Mouse (Mus musculus) hindbrain, embryonic 14.5 days (tissue): Measurements from ENCODE around the gene Gpc5. TPM values are rescaled to one million over a fixed set of nuclear protein-coding genes. Genes with fewer than 3 reads are reported as not detected.
A peak's percentile ranks its signal among the peaks of the same experiment; 100 is the strongest.

ENCODE experiments used
- ATAC-seq: fragments of 200-750 bp; cut with Nextera tagmentation; 2 replicates; pipeline ENCODE4 v1.8.0; 2017; ENCODE audit warnings: moderate number of reproducible peaks, mild to moderate bottlenecking, moderate TSS enrichment, moderate library complexity; ENCODE audit not compliant: low FRiP score
- DNase-seq: peaks from one replicate; pipeline ENCODE4 v3.0.0-alpha.2; 2015; ENCODE audit warnings: low spot score
- H3K27ac ChIP-seq: fragments of 300-500 bp; sonication (generic); 2 replicates; pipeline ENCODE4 v1.5.1; 2014; ENCODE audit warnings: mild to moderate bottlenecking, moderate library complexity
- H3K27me3 ChIP-seq: fragments of 300-500 bp; sonication (generic); 2 replicates; pipeline ENCODE4 v1.6.1; 2014; ENCODE audit warnings: mild to moderate bottlenecking, low read length, mixed read lengths; ENCODE audit not compliant: control insufficient read depth, insufficient read depth
- H3K36me3 ChIP-seq: fragments of 300-500 bp; sonication (generic); replicated peaks from 2 replicates; pipeline ENCODE4 v1.6.1; 2014; ENCODE audit not compliant: control insufficient read depth, insufficient read depth
- H3K4me1 ChIP-seq: fragments of 300-500 bp; sonication (generic); replicated peaks from 2 replicates; pipeline ENCODE4 v1.6.1; 2014; ENCODE audit warnings: antibody characterized with exemption, low read length, mixed read lengths; ENCODE audit not compliant: control insufficient read depth, insufficient read depth
- H3K4me2 ChIP-seq: fragments of 300-500 bp; sonication (generic); replicated peaks from 2 replicates; pipeline ENCODE4 v1.6.1; 2014; ENCODE audit warnings: mild to moderate bottlenecking, moderate library complexity
- H3K4me3 ChIP-seq: fragments of 300-500 bp; sonication (generic); replicated peaks from 2 replicates; pipeline ENCODE4 v1.5.1; 2014; ENCODE audit warnings: mild to moderate bottlenecking, low read length
- H3K9ac ChIP-seq: fragments of 300-500 bp; sonication (generic); 2 replicates; pipeline ENCODE4 v1.6.1; 2014
- H3K9me3 ChIP-seq: fragments of 300-500 bp; sonication (generic); 2 replicates; pipeline ENCODE4 v1.6.1; 2016; ENCODE audit warnings: low read length; ENCODE audit not compliant: control insufficient read depth
- WGBS: fragments of 180-500 bp; shearing (Covaris S2); extraction: QIAGEN DNeasy Blood & Tissue Kit; methylation state at CpG from one replicate; pipeline ENCODE4 v1.1.7; 2014; 5-methylcytosine and 5-hydroxymethylcytosine counted together
- polyA plus RNA-seq: library from polyadenylated mRNA; unstranded; fragments of >200 nt; fragmentation: Nextera tagmentation; extraction: Ambion mirVana; gene quantifications from 2 replicates; pipeline ENCODE4 v1.2.1, GENCODE M21; 2014

The Gpc5 gene
- polyA plus RNA-seq, 1 experiment from 2014 or later = 11.9 TPM

DNA sequence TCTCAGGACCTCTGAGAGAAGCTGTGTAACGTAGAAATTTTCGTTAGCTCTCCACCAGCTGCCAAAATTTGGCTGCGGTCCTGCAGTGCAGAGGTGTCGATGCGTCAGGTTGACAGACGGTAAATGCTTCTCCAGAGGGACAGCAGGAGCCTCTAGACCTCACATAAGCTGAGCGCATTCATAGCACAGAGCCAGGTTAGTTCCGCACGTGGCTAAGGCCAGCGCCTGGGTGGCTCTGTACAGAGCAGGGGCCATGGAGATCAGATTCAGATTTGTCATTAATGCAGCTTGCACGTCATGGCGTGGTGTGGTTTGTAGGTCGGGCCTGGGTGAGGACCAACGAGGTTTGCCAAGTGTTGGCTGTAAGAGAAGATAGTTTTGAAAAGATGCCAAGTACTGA, 385.3 kb downstream of the Gpc5 start:
- no peak overlapping the region for H3K4me2 ChIP-seq
- H3K9ac ChIP-seq = no peak overlapping the region
- no peak for DNase-seq
- 0 out of 2 replicates have a peak, but pooled peaks have one; percentile 24 for ATAC-seq
- WGBS = 59% methylated on average over 14 of the region's 14 CpGs
- no peaks in the 10 kb centered on the region for H3K4me1 ChIP-seq
- H3K9me3 ChIP-seq = no peaks in the 10 kb centered on the region
- H3K27ac ChIP-seq = no peak overlapping the region
- no peaks in the 10 kb centered on the region for H3K27me3 ChIP-seq
- no peaks in the 10 kb centered on the region for H3K36me3 ChIP-seq
- H3K4me3 ChIP-seq = no peak overlapping the region

GRCm38 (mm10) chr14:115485090-115485489, 393.1 kb downstream of the Gpc5 start:
- Histone ChIP-seq H3K4me3 (no peak overlapping the region), H3K9me3 (no peaks in the 10 kb centered on the region), H3K27me3 (no peaks in the 10 kb centered on the region), H3K4me2 (no peak overlapping the region), H3K27ac (no peak overlapping the region), H3K9ac (no peak overlapping the region), H3K4me1 (no peaks in the 10 kb centered on the region), H3K36me3 (no peaks in the 10 kb centered on the region)
- peak; percentile 76 for DNase-seq
- ATAC-seq = no peak

- Histone ChIP-seq H3K27me3 (no peaks in the 10 kb centered on the region), H3K27ac (no peak overlapping the region), H3K9me3 (no peaks in the 10 kb centered on the region), H3K4me1 (no peaks in the 10 kb centered on the region), H3K4me3 (no peak overlapping the region), H3K4me2 (no peak overlapping the region), H3K9ac (no peak overlapping the region), H3K36me3 (no peaks in the 10 kb centered on the region)
- DNase-seq (no peak), ATAC-seq (no peak)
- WGBS = 23% methylated on average over 6 of the region's 6 CpGs
These were observed 408.8 kb downstream of the Gpc5 start for GRCm38 (mm10) chr14:115500794-115501193.

DNA sequence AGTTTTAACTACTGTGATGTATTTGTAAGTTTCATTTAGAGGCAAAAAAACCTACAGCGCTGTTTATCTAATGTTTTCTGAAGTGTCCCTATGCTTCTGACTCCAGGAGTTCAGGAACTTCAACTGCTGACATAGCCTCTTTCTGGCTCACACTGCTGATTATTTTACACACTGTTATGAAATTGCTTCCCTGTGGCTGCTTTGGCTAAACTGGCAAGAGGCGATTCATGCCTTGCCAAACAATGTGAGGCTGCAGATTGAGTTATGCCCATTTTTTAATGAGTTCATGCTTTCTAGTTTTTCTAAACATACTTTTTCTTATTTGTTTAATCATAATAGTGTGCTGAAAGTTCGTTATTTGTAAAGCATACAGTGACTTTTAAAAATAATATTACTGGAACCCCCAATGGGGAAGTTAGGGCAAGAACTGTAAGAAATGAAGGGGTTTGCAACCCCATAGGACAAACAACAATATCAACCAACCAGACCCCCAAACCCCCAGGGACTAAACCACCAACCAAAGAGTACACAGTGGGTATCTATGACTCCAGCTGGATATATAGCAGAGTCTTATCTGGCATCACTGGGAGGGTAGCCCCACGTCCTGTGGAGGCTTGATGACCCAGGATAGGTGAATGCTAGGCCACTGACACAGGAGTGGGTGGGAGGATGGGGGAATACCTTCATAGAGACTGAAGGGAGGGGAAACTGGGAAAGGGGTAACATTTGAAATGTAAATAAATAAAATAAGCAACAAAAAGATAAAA, 454.7 kb downstream of the Gpc5 start:
- H3K27me3 ChIP-seq = no peaks in the 10 kb centered on the region
- H3K4me1 ChIP-seq = no peaks in the 10 kb centered on the region
- H3K4me2 ChIP-seq = no peak overlapping the region
- WGBS = 77% methylated on average over 4 of the region's 4 CpGs
- no peaks in the 10 kb centered on the region for H3K36me3 ChIP-seq
- ATAC-seq (no peak), DNase-seq (no peak)
- no peak overlapping the region for H3K4me3 ChIP-seq
- no peak overlapping the region for H3K27ac ChIP-seq
- no peak overlapping the region for H3K9ac ChIP-seq
- H3K9me3 ChIP-seq = no peaks in the 10 kb centered on the region

GRCm38 (mm10) chr14:115551996-115552395, 460.0 kb downstream of the Gpc5 start:
- no peak overlapping the region for H3K27ac ChIP-seq
- H3K9me3 ChIP-seq = no peaks in the 10 kb centered on the region
- no peaks in the 10 kb centered on the region for H3K27me3 ChIP-seq
- no peaks in the 10 kb centered on the region for H3K4me1 ChIP-seq
- ATAC-seq (no peak), DNase-seq (no peak)
- H3K36me3 ChIP-seq = no peaks in the 10 kb centered on the region
- H3K4me2 ChIP-seq = no peak overlapping the region
- H3K9ac ChIP-seq = no peak overlapping the region
- H3K4me3 ChIP-seq = no peak overlapping the region
- WGBS = 54% methylated on average over 4 of the region's 4 CpGs

DNA sequence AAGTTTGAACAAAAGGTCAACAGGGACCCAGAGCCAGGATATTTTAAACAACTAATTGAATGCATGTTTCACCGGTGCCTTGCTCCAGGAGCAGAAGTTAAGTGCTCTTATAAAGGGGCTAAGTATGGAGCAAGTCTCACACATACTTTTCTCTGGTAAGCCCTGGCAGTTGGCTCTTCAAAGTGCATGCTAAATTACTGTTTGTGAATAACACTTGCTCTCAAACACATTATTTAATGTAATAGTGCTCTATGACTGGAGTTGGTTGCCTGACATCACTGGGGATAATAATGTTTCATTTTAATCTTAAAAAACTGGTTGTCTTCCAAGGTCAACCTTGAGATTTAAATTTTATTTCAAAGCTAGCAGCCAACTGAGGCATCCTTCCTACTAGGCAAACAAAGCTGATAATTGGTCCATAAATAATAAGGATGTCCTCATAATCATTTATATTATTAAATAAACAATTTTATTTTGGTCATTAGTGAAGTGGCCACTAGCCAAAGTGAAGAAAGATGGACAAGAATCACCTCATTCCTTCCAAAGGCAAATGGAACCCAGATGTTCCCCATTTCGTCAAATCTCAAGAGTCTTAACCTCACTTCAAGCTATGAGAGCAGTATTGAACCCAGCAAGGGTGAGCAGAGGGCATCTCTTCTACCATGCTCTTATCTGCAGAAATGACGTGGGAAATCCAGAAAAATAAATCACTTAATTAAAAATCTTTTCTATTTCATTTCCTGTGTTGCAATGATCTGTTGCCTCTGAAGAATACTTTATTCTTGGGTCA, 488.6 kb downstream of the Gpc5 start:
- ATAC-seq (no peak), DNase-seq (no peak)
- Histone ChIP-seq H3K4me3 (no peak overlapping the region), H3K27ac (no peak overlapping the region), H3K4me2 (no peak overlapping the region), H3K36me3 (no peaks in the 10 kb centered on the region), H3K9ac (no peak overlapping the region), H3K4me1 (no peaks in the 10 kb centered on the region), H3K9me3 (no peaks in the 10 kb centered on the region), H3K27me3 (no peaks in the 10 kb centered on the region)
- WGBS = 87% methylated on average over 3 of the region's 3 CpGs

- Histone ChIP-seq H3K27me3 (no peaks in the 10 kb centered on the region), H3K4me3 (no peak overlapping the region), H3K27ac (no peak overlapping the region), H3K9ac (no peak overlapping the region), H3K4me1 (no peaks in the 10 kb centered on the region), H3K9me3 (no peaks in the 10 kb centered on the region), H3K4me2 (no peak overlapping the region), H3K36me3 (no peaks in the 10 kb centered on the region)
- no peak for DNase-seq
- ATAC-seq = no peak
- WGBS = 87% methylated on average over 2 of the region's 2 CpGs
These were observed 489.2 kb downstream of the Gpc5 start for GRCm38 (mm10) chr14:115581256-115581633.

- no peaks in the 10 kb centered on the region for H3K9me3 ChIP-seq
- no peak; the same call in 1 of the 2 replicates for ATAC-seq
- H3K4me1 ChIP-seq = no peaks in the 10 kb centered on the region
- WGBS = 73% methylated on average over 8 of the region's 8 CpGs
- H3K27me3 ChIP-seq = no peaks in the 10 kb centered on the region
- H3K9ac ChIP-seq = no peak overlapping the region
- H3K27ac ChIP-seq = no peak overlapping the region
- no peaks in the 10 kb centered on the region for H3K36me3 ChIP-seq
- no peak overlapping the region for H3K4me3 ChIP-seq
- no peak overlapping the region for H3K4me2 ChIP-seq
- peak; percentile 75 for DNase-seq
These were observed 508.4 kb downstream of the Gpc5 start for GRCm38 (mm10) chr14:115600259-115601029.

GRCm38 (mm10) chr14:115614154-115614553, 522.1 kb downstream of the Gpc5 start:
- H3K4me2 ChIP-seq = no peak overlapping the region
- no peaks in the 10 kb centered on the region for H3K36me3 ChIP-seq
- no peak overlapping the region for H3K27ac ChIP-seq
- H3K9ac ChIP-seq = no peak overlapping the region
- H3K27me3 ChIP-seq = no peaks in the 10 kb centered on the region
- DNase-seq = no peak
- 87% methylated on average over 4 of the region's 4 CpGs for WGBS
- no peak for ATAC-seq
- H3K9me3 ChIP-seq = no peaks in the 10 kb centered on the region
- no peaks in the 10 kb centered on the region for H3K4me1 ChIP-seq
- H3K4me3 ChIP-seq = no peak overlapping the region
